Mouse (Mus musculus): ENCODE results near the gene Hprt. TPM values are rescaled to one million over a fixed set of nuclear protein-coding genes. Genes with fewer than 3 reads are reported as not detected.
"Not testable (repeated sequence)": the region's sequence is repeated elsewhere in the genome, so short reads cannot be mapped to it uniquely, and the experiment has no call there.

Gene Hprt
- polyA plus RNA-seq, 1 experiment = 132 TPM

- Histone ChIP-seq H3K27ac (ENCODE audit: insufficient read depth, low read length) (no peak overlapping the region), H3K4me3 (ENCODE audit: insufficient read depth, low read length) (no peak overlapping the region), H3K4me1 (ENCODE audit: control insufficient read depth, insufficient read depth, low read length) (no peaks in the 10 kb centered on the region)
- TF ChIP-seq CTCF (IDR thresholded peaks at IDR 0.05; ENCODE audit: borderline replicate concordance, insufficient read depth, low read length) = no peak
- no peak for TF ChIP-seq POLR2A (IDR thresholded peaks at IDR 0.05; ENCODE audit: low read depth, low read length)
Observed at GRCm38 (mm10) chrX:52978576-52978975, 9.4 kb upstream of the Hprt start.

DNA sequence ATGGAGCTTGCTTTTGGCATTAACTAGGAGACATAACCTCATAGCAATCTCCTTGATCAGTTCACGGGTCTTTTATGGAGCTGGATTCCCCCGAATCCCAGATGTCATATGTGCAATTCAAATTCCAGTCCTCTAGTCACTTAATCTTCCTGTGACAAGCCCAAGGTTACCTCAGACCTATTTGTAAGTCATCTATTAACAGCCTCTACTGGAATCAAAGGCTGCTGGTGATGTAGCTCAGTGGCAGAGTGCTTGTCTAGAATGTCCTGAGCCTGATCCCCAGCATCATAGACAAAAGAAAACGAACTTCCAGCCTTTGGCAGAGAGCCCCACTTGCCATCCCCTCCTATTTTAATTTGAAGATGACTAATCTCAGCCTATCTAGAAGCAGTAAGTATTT lies 6.6 kb upstream of the Hprt start:
- Histone ChIP-seq H3K4me1 (ENCODE audit: control insufficient read depth, insufficient read depth, low read length) (no peaks in the 10 kb centered on the region), H3K27ac (ENCODE audit: insufficient read depth, low read length) (no peak overlapping the region), H3K4me3 (ENCODE audit: insufficient read depth, low read length) (no peak overlapping the region)
- TF ChIP-seq POLR2A (IDR thresholded peaks at IDR 0.05; ENCODE audit: low read depth, low read length) (no peak), CTCF (IDR thresholded peaks at IDR 0.05; ENCODE audit: borderline replicate concordance, insufficient read depth, low read length) (no peak)

GRCm38 (mm10) chrX:52994726-52995125 lies 6.8 kb downstream of the Hprt start:
- not testable (repeated sequence) for H3K4me3 ChIP-seq (ENCODE audit: insufficient read depth, low read length); H3K4me1 ChIP-seq (ENCODE audit: control insufficient read depth, insufficient read depth, low read length); H3K27ac ChIP-seq (ENCODE audit: insufficient read depth, low read length)

DNA sequence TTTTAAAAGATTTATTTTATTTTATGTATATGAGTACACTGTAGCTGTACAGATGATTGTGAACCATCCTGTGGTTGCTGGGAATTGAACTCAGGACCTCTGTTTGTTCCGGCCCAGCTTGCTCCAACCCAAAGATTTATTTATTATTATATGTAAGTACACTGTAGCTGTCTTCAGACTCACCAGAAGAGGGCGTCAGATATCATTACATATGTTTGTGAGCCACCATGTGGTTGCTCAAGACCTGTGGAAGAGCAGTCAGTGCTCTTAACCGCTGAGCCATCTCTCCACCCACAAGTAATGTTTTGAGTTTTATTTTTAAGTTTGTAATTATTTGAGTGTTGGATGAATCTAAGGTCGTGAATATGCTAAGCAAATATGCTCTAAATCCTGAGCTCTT lies 16.9 kb downstream of the Hprt start:
- not testable (repeated sequence) for H3K27ac ChIP-seq (ENCODE audit: insufficient read depth, low read length); H3K4me3 ChIP-seq (ENCODE audit: insufficient read depth, low read length); H3K4me1 ChIP-seq (ENCODE audit: control insufficient read depth, insufficient read depth, low read length)

DNA sequence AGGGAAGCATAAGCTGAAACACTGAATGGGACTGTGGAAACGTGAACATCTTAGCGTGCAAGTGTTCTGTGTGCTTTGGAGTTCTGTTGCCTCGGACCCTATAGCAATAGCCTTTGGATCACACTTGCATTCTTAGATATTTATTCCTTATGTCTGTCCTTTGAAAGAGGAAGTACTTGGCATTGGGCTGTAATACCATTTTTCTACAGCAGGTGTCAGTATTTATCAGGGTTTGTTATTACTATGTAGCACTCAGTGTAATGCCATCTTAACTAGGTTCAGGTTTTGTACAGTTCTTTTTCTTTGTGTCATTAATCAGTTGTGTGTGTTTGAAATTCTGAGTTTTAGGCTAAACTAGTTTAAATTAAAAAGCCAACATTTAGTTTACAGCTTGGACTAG lies 18.1 kb downstream of the Hprt start:
- no peak overlapping the region for H3K4me3 ChIP-seq (ENCODE audit: insufficient read depth, low read length)
- no peak for TF ChIP-seq CTCF (IDR thresholded peaks at IDR 0.05; ENCODE audit: borderline replicate concordance, insufficient read depth, low read length)
- no peak for TF ChIP-seq POLR2A (IDR thresholded peaks at IDR 0.05; ENCODE audit: low read depth, low read length)
- no peaks in the 10 kb centered on the region for H3K4me1 ChIP-seq (ENCODE audit: control insufficient read depth, insufficient read depth, low read length)
- no peak overlapping the region for H3K27ac ChIP-seq (ENCODE audit: insufficient read depth, low read length)

- no peak overlapping the region for H3K4me3 ChIP-seq (ENCODE audit: insufficient read depth, low read length)
- no peaks in the 10 kb centered on the region for H3K4me1 ChIP-seq (ENCODE audit: control insufficient read depth, insufficient read depth, low read length)
- TF ChIP-seq CTCF (IDR thresholded peaks at IDR 0.05; ENCODE audit: borderline replicate concordance, insufficient read depth, low read length) (no peak), POLR2A (IDR thresholded peaks at IDR 0.05; ENCODE audit: low read depth, low read length) (no peak)
- H3K27ac ChIP-seq (ENCODE audit: insufficient read depth, low read length) = no peak overlapping the region
Observed at GRCm38 (mm10) chrX:53015549-53015948, 27.6 kb downstream of the Hprt start.

- TF ChIP-seq POLR2A (IDR thresholded peaks at IDR 0.05; ENCODE audit: low read depth, low read length) (no peak), CTCF (IDR thresholded peaks at IDR 0.05; ENCODE audit: borderline replicate concordance, insufficient read depth, low read length) (no peak)
- Histone ChIP-seq H3K27ac (ENCODE audit: insufficient read depth, low read length) (no peak overlapping the region), H3K4me3 (ENCODE audit: insufficient read depth, low read length) (no peak overlapping the region), H3K4me1 (ENCODE audit: control insufficient read depth, insufficient read depth, low read length) (no peaks in the 10 kb centered on the region)
Observed at GRCm38 (mm10) chrX:53023021-53023420, 35.1 kb downstream of the Hprt start.

DNA sequence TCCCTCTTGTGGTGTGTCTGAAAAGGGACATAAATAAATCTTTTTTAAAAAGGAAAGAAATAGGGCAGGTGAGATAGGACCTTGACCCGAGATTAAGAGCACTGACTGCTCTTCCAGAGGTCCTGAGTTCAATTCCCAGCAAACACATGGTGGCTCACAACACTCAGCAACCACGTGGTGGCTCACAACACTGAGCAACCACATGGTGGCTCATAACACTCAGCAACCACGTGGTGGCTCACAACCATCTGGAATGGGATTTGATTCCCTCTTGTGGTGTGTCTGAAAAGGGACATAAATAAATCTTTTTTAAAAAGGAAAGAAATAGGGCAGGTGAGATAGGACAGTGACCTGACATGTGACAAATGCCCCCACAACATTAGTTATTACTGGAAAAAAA lies 36.3 kb downstream of the Hprt start:
- TF ChIP-seq CTCF (IDR thresholded peaks at IDR 0.05; ENCODE audit: borderline replicate concordance, insufficient read depth, low read length) = peak; percentile 55; the same call in 1 of the 2 replicates
- not testable (repeated sequence) for H3K4me1 ChIP-seq (ENCODE audit: control insufficient read depth, insufficient read depth, low read length); H3K4me3 ChIP-seq (ENCODE audit: insufficient read depth, low read length); H3K27ac ChIP-seq (ENCODE audit: insufficient read depth, low read length)

- no peak for TF ChIP-seq POLR2A (IDR thresholded peaks at IDR 0.05; ENCODE audit: low read depth, low read length)
- no peak for TF ChIP-seq CTCF (IDR thresholded peaks at IDR 0.05; ENCODE audit: borderline replicate concordance, insufficient read depth, low read length)
- no peak overlapping the region for H3K4me3 ChIP-seq (ENCODE audit: insufficient read depth, low read length)
- no peak overlapping the region for H3K27ac ChIP-seq (ENCODE audit: insufficient read depth, low read length)
- H3K4me1 ChIP-seq (ENCODE audit: control insufficient read depth, insufficient read depth, low read length) = no peaks in the 10 kb centered on the region
Observed at GRCm38 (mm10) chrX:53025471-53026223, 37.7 kb downstream of the Hprt start.

DNA sequence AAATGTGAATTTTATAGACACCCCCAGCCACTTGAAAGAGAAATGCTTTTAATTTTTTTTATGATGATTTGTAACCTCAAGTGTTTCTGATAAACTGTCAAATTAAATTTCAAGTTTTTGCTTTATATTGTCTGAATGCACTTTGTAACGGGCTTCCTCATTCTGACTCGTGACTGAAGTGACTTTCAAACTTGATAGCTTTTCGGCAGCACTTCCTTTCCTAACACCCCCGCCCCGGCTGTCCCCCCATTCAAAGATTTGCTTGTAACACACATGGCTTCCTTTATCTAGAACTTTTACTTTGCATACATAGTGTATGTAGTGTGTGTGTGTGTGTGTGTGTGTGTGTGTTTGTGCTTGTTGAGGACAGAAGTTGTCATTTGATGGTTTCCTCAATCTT lies 41.6 kb downstream of the Hprt start:
- Histone ChIP-seq H3K27ac (ENCODE audit: insufficient read depth, low read length) (no peak overlapping the region), H3K4me3 (ENCODE audit: insufficient read depth, low read length) (no peak overlapping the region), H3K4me1 (ENCODE audit: control insufficient read depth, insufficient read depth, low read length) (no peaks in the 10 kb centered on the region)
- TF ChIP-seq POLR2A (IDR thresholded peaks at IDR 0.05; ENCODE audit: low read depth, low read length) = no peak
- no peak for TF ChIP-seq CTCF (IDR thresholded peaks at IDR 0.05; ENCODE audit: borderline replicate concordance, insufficient read depth, low read length)

- TF ChIP-seq CTCF (IDR thresholded peaks at IDR 0.05; ENCODE audit: borderline replicate concordance, insufficient read depth, low read length) = no peak
- TF ChIP-seq POLR2A (IDR thresholded peaks at IDR 0.05; ENCODE audit: low read depth, low read length) = no peak
- H3K4me3 ChIP-seq (ENCODE audit: insufficient read depth, low read length) = no peak overlapping the region
- H3K27ac ChIP-seq (ENCODE audit: insufficient read depth, low read length) = no peak overlapping the region
- no peaks in the 10 kb centered on the region for H3K4me1 ChIP-seq (ENCODE audit: control insufficient read depth, insufficient read depth, low read length)
Observed at GRCm38 (mm10) chrX:53038194-53038593, 50.3 kb downstream of the Hprt start.

All from embryonic fibroblast, embryonic 13.5 days (primary cell).